Mouse (Mus musculus) bone marrow, adult 2 months (tissue): ENCODE results near the gene Olfr818. TPM values are rescaled to one million over a fixed set of nuclear protein-coding genes. Genes with fewer than 3 reads are reported as not detected.
"Not testable (repeated sequence)": the region's sequence is repeated elsewhere in the genome, so short reads cannot be mapped to it uniquely, and the experiment has no call there.

ENCODE experiments used
- H3K27ac ChIP-seq: fragments of 200-500 bp; 2 replicates; pipeline ENCODE4 v1.5.1; 2012; ENCODE audit warnings: low read depth, mild to moderate bottlenecking, control low read depth, inconsistent platforms, low read length; ENCODE audit not compliant: control insufficient read depth, poor library complexity, insufficient read depth
- H3K4me1 ChIP-seq: fragments of 200-500 bp; 2 replicates; pipeline ENCODE4 v1.6.1; 2011; ENCODE audit warnings: low read length; ENCODE audit not compliant: control insufficient read depth, insufficient read depth
- H3K4me3 ChIP-seq: fragments of 200-500 bp; replicated peaks from 2 replicates; pipeline ENCODE3; 2011; ENCODE audit warnings: mild to moderate bottlenecking, low read depth, low read length, control low read depth; ENCODE audit not compliant: control insufficient read depth
- CTCF ChIP-seq: fragments of 200-500 bp; IDR thresholded peaks from 2 replicates; pipeline ENCODE4 v1.5.1; 2011; ENCODE audit warnings: low read length, control low read depth; ENCODE audit not compliant: control insufficient read depth, insufficient read depth
- POLR2A ChIP-seq: fragments of 200-500 bp; IDR thresholded peaks from 2 replicates; pipeline ENCODE4 v1.6.1; 2011; ENCODE audit warnings: low read depth, mild to moderate bottlenecking, control low read depth, low read length, borderline replicate concordance; ENCODE audit not compliant: control insufficient read depth
- WGBS: fragments of 180-500 bp; shearing (Covaris S2); methylation state at CpG from one replicate; pipeline ENCODE4 v1.1.7; 2018; 5-methylcytosine and 5-hydroxymethylcytosine counted together
- polyA plus RNA-seq: library from polyadenylated mRNA; stranded (reverse); fragments of >200 nt; gene quantifications from 2 replicates; pipeline ENCODE4 v1.2.4, GENCODE M21; 2011; ENCODE audit warnings: low replicate concordance; ENCODE audit not compliant: missing spikeins, insufficient read depth, insufficient read length

Gene Olfr818
- not detected in 2 replicates for polyA plus RNA-seq

DNA sequence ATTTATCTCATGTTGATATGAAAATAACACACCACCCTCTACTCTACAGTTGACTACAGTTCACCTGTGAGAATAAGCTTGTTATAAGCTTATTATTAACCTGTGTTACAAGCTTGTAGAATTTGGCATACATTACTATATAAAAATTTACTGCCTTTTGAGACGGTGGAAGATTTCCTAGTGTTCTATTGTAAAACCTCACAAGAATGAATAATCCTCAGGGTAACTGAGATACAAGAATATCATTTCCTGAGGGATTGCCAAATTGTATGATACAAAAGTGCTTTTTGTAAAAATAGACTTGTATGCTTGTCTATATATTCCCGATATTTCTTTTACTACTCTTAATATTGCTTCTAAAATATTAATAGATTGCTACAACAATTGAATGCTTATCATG lies at the start of gene Olfr818:
Gene Olfr818 (minus strand): TSS at position 101 of the 400 bp plus-strand sequence.
- no peak within 1 kb of the TSS for H3K27ac ChIP-seq
- TF ChIP-seq CTCF = no peak
- no peak for TF ChIP-seq POLR2A
- WGBS = 82% methylated on average over 2 of the region's 2 CpGs
- H3K4me3 ChIP-seq = no peak within 1 kb of the TSS
- no peaks in the 10 kb centered on the region for H3K4me1 ChIP-seq

DNA sequence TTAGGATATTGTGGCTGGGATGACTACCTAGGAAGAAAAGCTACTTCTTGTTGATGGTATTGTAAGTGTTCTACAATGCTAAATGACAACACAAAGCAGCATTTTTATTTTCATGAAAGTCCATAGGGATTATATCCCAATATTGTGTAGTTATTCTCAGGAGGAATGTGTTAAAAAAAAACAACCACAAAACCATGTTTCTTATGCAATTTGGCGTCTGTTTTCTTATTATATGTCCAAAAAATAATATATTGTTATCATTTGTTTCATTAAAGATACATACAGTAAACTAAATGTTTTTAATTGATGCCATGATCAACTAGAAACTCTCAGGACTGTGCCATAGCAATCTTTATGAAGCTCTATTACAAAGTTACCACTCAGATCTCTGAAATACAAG lies 36.1 kb upstream of the Olfr818 start, which contains the start of gene Gm10310:
Gene Gm10310 (minus strand): TSS at position 101 of the 400 bp plus-strand sequence.
- not testable (repeated sequence) for H3K4me1 ChIP-seq, H3K27ac ChIP-seq, H3K4me3 ChIP-seq
- WGBS = no CpG with 5 or more reads among the region's 1 CpGs

DNA sequence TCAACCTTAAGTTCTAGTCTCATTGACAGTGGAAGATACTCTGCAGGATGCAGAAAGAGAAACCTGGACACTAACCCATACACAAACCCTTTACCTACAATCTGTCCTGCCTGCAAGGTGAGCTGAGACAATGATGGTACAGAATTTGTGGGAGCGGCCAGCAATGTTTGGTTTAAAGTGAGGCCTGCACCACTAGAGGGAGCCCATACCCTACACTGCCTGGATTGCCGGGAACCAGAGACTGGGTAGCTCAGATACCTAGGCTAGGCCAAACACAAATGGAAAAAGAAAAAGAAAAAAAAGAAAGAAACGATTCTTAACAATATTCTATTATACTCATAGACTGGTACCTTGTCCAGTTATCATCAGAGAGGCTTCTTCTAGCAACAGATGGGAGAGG lies 33.0 kb upstream of the Olfr818 start:
- WGBS = no CpG with 5 or more reads among the region's 3 CpGs
- not testable (repeated sequence) for H3K4me1 ChIP-seq, H3K4me3 ChIP-seq, H3K27ac ChIP-seq

DNA sequence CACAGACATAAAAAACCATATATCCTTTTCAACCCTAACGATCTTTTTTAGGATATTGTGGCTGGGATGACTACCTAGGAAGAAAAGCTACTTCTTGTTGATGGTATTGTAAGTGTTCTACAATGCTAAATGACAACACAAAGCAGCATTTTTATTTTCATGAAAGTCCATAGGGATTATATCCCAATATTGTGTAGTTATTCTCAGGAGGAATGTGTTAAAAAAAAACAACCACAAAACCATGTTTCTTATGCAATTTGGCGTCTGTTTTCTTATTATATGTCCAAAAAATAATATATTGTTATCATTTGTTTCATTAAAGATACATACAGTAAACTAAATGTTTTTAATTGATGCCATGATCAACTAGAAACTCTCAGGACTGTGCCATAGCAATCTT lies 27.1 kb upstream of the Olfr818 start, which contains the start of gene Olfr247:
Gene Olfr247 (minus strand): TSS at position 101 of the 400 bp plus-strand sequence.
- not testable (repeated sequence) for H3K4me1 ChIP-seq, H3K27ac ChIP-seq, H3K4me3 ChIP-seq
- WGBS = no CpG with 5 or more reads among the region's 2 CpGs

DNA sequence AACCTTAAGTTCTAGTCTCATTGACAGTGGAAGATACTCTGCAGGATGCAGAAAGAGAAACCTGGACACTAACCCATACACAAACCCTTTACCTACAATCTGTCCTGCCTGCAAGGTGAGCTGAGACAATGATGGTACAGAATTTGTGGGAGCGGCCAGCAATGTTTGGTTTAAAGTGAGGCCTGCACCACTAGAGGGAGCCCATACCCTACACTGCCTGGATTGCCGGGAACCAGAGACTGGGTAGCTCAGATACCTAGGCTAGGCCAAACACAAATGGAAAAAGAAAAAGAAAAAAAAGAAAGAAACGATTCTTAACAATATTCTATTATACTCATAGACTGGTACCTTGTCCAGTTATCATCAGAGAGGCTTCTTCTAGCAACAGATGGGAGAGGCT lies 24.1 kb upstream of the Olfr818 start:
- WGBS = no CpG with 5 or more reads among the region's 3 CpGs
- H3K27ac ChIP-seq, H3K4me3 ChIP-seq, H3K4me1 ChIP-seq: not testable (repeated sequence)

DNA sequence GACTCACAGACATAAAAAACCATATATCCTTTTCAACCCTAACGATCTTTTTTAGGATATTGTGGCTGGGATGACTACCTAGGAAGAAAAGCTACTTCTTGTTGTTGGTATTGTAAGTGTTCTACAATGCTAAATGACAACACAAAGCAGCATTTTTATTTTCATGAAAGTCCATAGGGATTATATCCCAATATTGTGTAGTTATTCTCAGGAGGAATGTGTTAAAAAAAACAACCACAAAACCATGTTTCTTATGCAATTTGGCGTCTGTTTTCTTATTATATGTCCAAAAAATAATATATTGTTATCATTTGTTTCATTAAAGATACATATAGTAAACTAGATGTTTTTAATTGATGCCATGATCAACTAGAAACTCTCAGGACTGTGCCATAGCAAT lies 18.3 kb upstream of the Olfr818 start, which contains the start of gene Olfr819:
Gene Olfr819 (minus strand): TSS at position 101 of the 400 bp plus-strand sequence.
- not testable (repeated sequence) for H3K4me1 ChIP-seq, H3K27ac ChIP-seq, H3K4me3 ChIP-seq
- WGBS = 60% methylated on average over 2 of the region's 2 CpGs

DNA sequence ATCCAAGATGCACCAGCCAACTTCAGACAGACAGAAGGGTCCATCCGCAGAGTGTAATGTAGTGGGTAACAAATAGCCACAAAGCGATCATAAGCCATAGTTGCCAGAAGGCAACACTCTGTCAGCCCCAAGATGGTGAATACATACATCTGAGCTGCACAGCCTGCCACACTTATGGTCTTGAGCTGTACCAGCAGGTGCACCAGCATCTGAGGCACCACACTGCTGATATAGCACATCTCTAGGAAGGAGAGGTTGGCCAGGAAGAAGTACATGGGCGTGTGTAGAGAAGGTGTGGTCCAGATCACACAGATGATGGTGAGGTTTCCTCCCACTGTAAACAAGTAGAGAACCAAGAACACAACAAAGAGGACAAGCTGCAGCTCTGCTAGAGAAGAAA lies 17.3 kb upstream of the Olfr818 start:
- not testable (repeated sequence) for H3K4me1 ChIP-seq, H3K27ac ChIP-seq, H3K4me3 ChIP-seq
- WGBS = 82% methylated on average over 2 of the region's 3 CpGs

DNA sequence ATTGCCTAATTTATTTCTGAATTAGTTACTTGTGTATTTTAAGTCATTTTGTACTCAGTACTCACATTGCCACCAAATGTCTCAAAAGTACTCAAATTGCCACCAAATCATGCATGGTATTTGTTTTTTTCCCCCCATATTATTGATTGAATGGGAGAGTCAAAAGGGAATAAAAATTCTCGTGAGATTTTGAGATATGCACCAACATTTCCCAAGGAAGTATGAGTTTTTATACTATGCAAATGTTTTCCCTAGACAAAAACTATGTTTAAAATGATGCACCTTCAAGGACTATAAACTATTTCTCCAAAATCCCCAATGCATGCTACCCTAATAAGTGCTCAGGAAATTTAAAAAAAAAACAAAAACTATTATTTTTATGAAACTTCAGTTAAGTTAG lies 33.4 kb downstream of the Olfr818 start, which contains the start of gene Olfr816:
Gene Olfr816 (minus strand): TSS at position 101 of the 400 bp plus-strand sequence.
- TF ChIP-seq CTCF = no peak
- TF ChIP-seq POLR2A = no peak
- H3K27ac ChIP-seq = no peak within 1 kb of the TSS
- 58% methylated on average over 1 of the region's 1 CpGs for WGBS
- H3K4me3 ChIP-seq = no peak within 1 kb of the TSS
- no peaks in the 10 kb centered on the region for H3K4me1 ChIP-seq

DNA sequence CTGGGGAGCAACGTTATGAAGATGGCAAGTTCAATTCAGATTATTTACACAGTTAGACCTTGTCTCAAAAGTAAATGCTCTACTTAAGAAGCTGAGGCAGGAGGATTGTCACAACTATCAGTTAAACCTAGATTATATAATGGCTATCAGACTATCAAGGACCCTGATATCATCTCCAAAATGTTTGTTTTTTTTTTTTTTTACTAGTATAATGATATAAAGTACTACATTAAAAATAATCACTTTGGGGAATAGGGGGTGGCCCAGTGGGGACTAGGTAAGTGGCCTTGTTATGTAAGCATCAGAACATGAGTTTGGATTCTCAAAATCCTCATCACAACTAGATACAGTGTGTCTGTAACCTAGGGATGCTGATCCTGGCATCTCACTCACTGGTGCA lies 43.1 kb downstream of the Olfr818 start, which contains the start of gene Olfr815:
Gene Olfr815 (minus strand): TSS at position 101 of the 400 bp plus-strand sequence.
- H3K4me1 ChIP-seq, H3K27ac ChIP-seq, H3K4me3 ChIP-seq: not testable (repeated sequence)
- WGBS = 71% methylated on average over 1 of the region's 1 CpGs

Other genes starting within 250 kb of the Olfr818 start
- gene Olfr804, start 245.9 kb downstream of the Olfr818 start, polyA plus RNA-seq = 0.35 TPM in 1 of 2 replicates, not detected in the other
- 0.61 TPM in 1 of 2 replicates, not detected in the other for gene Olfr805, start 219.7 kb downstream of the Olfr818 start, polyA plus RNA-seq
- not detected in 2 replicates for gene Olfr806, start 207.2 kb downstream of the Olfr818 start, polyA plus RNA-seq
- not detected in 2 replicates for gene Olfr807, start 191.3 kb downstream of the Olfr818 start, polyA plus RNA-seq
- not detected in 2 replicates for gene Olfr808, start 183.6 kb downstream of the Olfr818 start, polyA plus RNA-seq
- gene Olfr809, start 174.5 kb downstream of the Olfr818 start, polyA plus RNA-seq = not detected in 2 replicates
- gene Olfr810, start 154.2 kb downstream of the Olfr818 start, polyA plus RNA-seq = not detected in 2 replicates
- not detected in 2 replicates for gene Olfr811, start 144.7 kb downstream of the Olfr818 start, polyA plus RNA-seq
- not detected in 2 replicates for gene Olfr812, start 103.0 kb downstream of the Olfr818 start, polyA plus RNA-seq
- not detected in 2 replicates for gene Olfr813, start 93.7 kb downstream of the Olfr818 start, polyA plus RNA-seq
- gene Olfr814, start 69.2 kb downstream of the Olfr818 start, polyA plus RNA-seq = not detected in 2 replicates
- not detected in 2 replicates for gene Olfr815, start 43.2 kb downstream of the Olfr818 start, polyA plus RNA-seq
- gene Olfr816, start 33.5 kb downstream of the Olfr818 start, polyA plus RNA-seq = not detected in 2 replicates
- gene Olfr819, start 18.2 kb upstream of the Olfr818 start, polyA plus RNA-seq = not detected in 2 replicates
- not detected in 2 replicates for gene Olfr247, start 27.0 kb upstream of the Olfr818 start, polyA plus RNA-seq
- gene Gm10310, start 36.0 kb upstream of the Olfr818 start, polyA plus RNA-seq = 0.27 TPM in 1 of 2 replicates, not detected in the other
- gene Olfr820, start 63.5 kb upstream of the Olfr818 start, polyA plus RNA-seq = not detected in 2 replicates
- gene Olfr821, start 81.2 kb upstream of the Olfr818 start, polyA plus RNA-seq = not detected in 2 replicates
- gene Olfr822, start 122.1 kb upstream of the Olfr818 start, polyA plus RNA-seq = not detected in 2 replicates
- gene Olfr823, start 166.3 kb upstream of the Olfr818 start, polyA plus RNA-seq = not detected in 2 replicates
- not detected in 2 replicates for gene Olfr824, start 180.9 kb upstream of the Olfr818 start, polyA plus RNA-seq
- gene Olfr825, start 217.7 kb upstream of the Olfr818 start, polyA plus RNA-seq = not detected in 2 replicates
- not detected in 2 replicates for gene Olfr826, start 235.1 kb upstream of the Olfr818 start, polyA plus RNA-seq